Mouse (Mus musculus): ENCODE measurements at regions not wholly inside any gene's neighbourhood (a gene's known extent, or its start where the extent isn't known, plus 50 kb on each side); places are given as distances from the start of the nearest gene placed in this dataset.

- peak; percentile 95 for ATAC-seq (replicated peaks in 1 of 2; ENCODE audit: insufficient read depth in 1 of 2, low FRiP score in 2 of 2, low TSS enrichment in 1 of 2, low read depth in 1 of 2, poor library complexity in 2 of 2, severe bottlenecking in 2 of 2)
Observed at GRCm38 (mm10) chr8:74639276-74639675, 233.7 kb upstream of the Isx start.

DNA sequence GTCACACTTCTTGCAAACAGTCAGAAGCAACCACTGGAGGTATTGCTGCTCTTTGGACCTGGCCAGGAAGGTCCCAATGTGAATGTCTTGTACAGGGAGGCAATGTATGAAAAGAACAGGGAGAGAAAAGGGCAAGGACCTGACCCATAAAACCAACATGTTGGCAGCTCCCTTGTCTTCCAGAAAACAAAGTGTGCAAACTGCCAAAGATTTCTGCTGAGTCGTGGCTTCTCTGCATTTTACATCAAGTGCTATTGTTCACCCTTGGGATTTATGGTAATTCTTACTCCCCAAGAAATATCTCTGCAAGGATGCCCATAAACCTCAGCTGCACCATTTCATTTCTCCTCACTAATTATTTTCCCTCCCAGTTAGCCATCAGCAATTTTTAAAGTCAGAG is 232.3 kb upstream of the Isx start:
- ATAC-seq (replicated peaks in 1 of 2; ENCODE audit: insufficient read depth in 1 of 2, low FRiP score in 2 of 2, low TSS enrichment in 1 of 2, low read depth in 1 of 2, poor library complexity in 2 of 2, severe bottlenecking in 2 of 2) = no peak

DNA sequence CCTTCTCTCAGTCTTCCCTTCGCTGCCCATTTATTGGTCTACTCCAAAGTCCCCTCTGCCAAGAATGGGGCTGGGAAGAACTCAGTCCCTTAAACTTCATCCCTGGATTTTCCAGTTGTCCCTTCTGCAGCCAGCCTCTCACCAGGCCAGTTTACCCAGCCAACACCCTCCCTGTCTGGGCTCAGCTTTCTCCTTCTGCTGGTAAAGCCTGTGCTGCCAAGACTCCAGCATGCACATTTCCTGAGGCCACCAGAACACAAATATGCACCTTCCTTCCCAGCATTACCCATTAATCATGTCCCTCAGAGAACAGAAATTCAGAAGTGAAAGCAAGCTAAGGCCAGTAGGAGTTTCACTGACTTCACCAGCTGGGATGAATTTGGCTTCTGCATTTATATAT is 213.0 kb upstream of the Isx start:
- ATAC-seq (replicated peaks in 1 of 2; ENCODE audit: insufficient read depth in 1 of 2, low FRiP score in 2 of 2, low TSS enrichment in 1 of 2, low read depth in 1 of 2, poor library complexity in 2 of 2, severe bottlenecking in 2 of 2) = peak; percentile 66 to 85

DNA sequence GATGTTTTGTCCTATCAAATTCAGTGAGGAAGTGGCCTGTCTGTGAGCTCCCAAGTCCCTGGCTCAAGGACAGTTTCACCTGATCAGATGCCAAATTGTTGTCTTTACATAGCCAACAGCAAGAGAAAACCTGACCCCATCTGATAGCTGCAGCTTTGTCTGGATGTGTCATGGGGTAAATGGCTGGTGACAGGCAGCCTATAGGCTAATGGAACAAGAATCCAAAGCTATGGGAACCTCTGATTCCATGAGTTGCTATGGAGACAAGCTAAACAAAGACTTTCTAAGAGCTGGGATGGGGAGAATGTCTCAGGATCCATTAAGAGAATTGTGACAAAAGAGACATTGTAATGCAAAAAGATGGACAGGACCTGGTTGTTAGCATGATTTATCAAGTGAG is 184.6 kb upstream of the Isx start:
- ATAC-seq (replicated peaks in 1 of 2; ENCODE audit: insufficient read depth in 1 of 2, low FRiP score in 2 of 2, low TSS enrichment in 1 of 2, low read depth in 1 of 2, poor library complexity in 2 of 2, severe bottlenecking in 2 of 2) = no peak

GRCm38 (mm10) chr8:74696001-74696400 is 177.0 kb upstream of the Isx start:
- ATAC-seq (replicated peaks in 1 of 2; ENCODE audit: insufficient read depth in 1 of 2, low FRiP score in 2 of 2, low TSS enrichment in 1 of 2, low read depth in 1 of 2, poor library complexity in 2 of 2, severe bottlenecking in 2 of 2) = no peak

DNA sequence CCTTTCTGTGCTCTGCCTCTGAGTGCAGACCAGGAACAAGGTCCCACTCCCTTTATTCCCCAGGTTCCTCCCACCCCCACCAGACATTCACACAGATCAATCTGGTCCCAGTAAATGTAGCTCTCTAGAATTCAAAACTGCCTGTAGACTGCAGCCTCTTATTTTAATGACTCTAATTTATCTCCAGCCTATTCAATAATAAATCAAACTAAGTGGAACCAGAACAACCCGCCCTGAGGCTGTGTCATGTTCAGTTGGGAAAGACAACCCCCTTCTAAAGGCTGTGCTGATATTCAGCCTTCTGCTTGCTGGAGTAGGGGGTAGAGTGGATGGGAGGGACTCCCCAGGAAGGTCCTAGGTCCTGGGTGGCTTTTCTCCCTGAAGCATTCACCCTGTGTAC is 175.7 kb upstream of the Isx start:
- no peak for ATAC-seq (replicated peaks in 1 of 2; ENCODE audit: insufficient read depth in 1 of 2, low FRiP score in 2 of 2, low TSS enrichment in 1 of 2, low read depth in 1 of 2, poor library complexity in 2 of 2, severe bottlenecking in 2 of 2)

DNA sequence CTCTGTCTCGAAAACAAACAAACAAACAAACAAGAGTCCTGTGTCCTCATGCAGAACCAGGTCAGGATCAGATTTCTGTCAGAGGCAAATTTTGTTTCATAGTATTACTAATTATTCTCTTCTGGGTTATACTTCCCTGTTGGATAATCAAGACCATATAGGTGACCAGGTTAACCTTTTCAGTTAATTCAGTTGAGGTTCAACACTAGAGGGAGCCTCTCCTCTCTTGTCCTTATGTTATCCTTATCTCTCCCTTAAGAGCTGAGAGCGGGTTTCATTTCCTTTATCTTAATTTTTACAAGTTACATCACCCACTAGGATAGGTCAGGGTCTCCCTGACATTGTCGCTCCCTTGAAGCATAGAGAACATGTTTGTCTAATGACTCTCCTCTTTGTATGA is 160.4 kb upstream of the Isx start:
- no peak for ATAC-seq (replicated peaks in 1 of 2; ENCODE audit: insufficient read depth in 1 of 2, low FRiP score in 2 of 2, low TSS enrichment in 1 of 2, low read depth in 1 of 2, poor library complexity in 2 of 2, severe bottlenecking in 2 of 2)

DNA sequence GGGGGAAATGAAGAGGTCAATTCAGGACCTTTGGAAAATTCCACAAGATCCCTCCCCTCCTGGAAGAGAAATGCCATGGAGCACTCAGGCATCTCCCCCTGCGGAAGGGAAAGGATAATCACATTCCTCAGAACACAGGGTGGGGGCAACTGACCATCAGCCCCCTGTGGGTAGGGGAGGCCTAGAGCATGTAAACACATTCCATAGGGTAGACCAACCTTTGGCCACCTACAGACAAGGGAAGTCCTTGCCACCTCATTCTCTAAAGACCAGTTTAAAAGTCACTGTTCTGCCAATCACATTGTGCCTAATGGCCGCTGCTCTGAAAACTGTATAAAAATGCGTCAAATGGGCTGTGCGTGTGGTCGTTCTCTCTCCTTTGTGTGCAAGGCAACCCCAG is 156.9 kb upstream of the Isx start:
- ATAC-seq (replicated peaks in 1 of 2; ENCODE audit: insufficient read depth in 1 of 2, low FRiP score in 2 of 2, low TSS enrichment in 1 of 2, low read depth in 1 of 2, poor library complexity in 2 of 2, severe bottlenecking in 2 of 2) = no peak

DNA sequence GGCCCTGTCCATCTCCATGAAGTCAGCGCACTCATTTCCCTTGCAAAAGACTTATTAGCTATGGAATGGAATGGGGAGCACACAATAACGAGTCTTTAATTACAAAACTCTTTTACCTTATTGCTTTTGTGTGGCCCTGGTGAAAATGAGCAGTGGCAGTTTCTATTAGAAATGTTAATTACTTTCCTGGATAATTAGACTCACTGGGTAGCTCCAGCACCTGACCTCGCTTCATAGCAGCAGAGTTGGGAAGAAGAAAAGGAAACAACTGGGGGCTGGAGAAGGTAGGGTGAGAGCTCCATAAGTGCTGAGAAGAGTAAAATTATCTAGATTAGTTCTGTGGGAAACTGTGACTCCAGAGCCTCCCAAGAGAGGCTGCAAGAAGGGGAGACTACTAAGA is 108.2 kb upstream of the Isx start:
- no peak for ATAC-seq (replicated peaks in 1 of 2; ENCODE audit: insufficient read depth in 1 of 2, low FRiP score in 2 of 2, low TSS enrichment in 1 of 2, low read depth in 1 of 2, poor library complexity in 2 of 2, severe bottlenecking in 2 of 2)

GRCm38 (mm10) chr8:74775549-74775948 is 97.4 kb upstream of the Isx start:
- ATAC-seq (replicated peaks in 1 of 2; ENCODE audit: insufficient read depth in 1 of 2, low FRiP score in 2 of 2, low TSS enrichment in 1 of 2, low read depth in 1 of 2, poor library complexity in 2 of 2, severe bottlenecking in 2 of 2) = no peak

GRCm38 (mm10) chr8:74781087-74781486 is 91.9 kb upstream of the Isx start:
- no peak for ATAC-seq (replicated peaks in 1 of 2; ENCODE audit: insufficient read depth in 1 of 2, low FRiP score in 2 of 2, low TSS enrichment in 1 of 2, low read depth in 1 of 2, poor library complexity in 2 of 2, severe bottlenecking in 2 of 2)

GRCm38 (mm10) chr8:74808685-74809084 is 64.3 kb upstream of the Isx start:
- ATAC-seq (replicated peaks in 1 of 2; ENCODE audit: insufficient read depth in 1 of 2, low FRiP score in 2 of 2, low TSS enrichment in 1 of 2, low read depth in 1 of 2, poor library complexity in 2 of 2, severe bottlenecking in 2 of 2) = no peak

GRCm38 (mm10) chr8:74810054-74810453 is 62.9 kb upstream of the Isx start:
- no peak for ATAC-seq (replicated peaks in 1 of 2; ENCODE audit: insufficient read depth in 1 of 2, low FRiP score in 2 of 2, low TSS enrichment in 1 of 2, low read depth in 1 of 2, poor library complexity in 2 of 2, severe bottlenecking in 2 of 2)

DNA sequence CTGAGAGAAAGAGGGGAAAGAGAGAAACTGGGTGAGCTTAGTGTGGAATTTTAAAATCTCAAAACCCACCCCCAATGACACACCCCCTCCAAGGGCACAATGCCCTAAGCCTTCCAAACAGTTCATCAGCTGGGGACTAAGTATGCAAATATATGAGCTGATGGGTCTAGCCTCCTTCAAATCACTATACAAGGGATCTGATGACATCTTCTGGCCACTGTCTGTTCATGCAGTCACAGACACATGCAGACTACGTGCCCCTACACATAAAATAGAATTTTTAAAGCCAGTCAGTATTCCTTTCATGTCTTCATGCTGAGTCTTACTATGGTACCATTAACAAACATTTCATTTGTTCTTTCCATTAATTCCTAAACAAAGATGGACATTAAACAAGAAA is 54.5 kb upstream of the Isx start:
- ATAC-seq (replicated peaks in 1 of 2; ENCODE audit: insufficient read depth in 1 of 2, low FRiP score in 2 of 2, low TSS enrichment in 1 of 2, low read depth in 1 of 2, poor library complexity in 2 of 2, severe bottlenecking in 2 of 2) = no peak

GRCm38 (mm10) chr8:74820716-74821115 is 52.3 kb upstream of the Isx start:
- ATAC-seq (replicated peaks in 1 of 2; ENCODE audit: insufficient read depth in 1 of 2, low FRiP score in 2 of 2, low TSS enrichment in 1 of 2, low read depth in 1 of 2, poor library complexity in 2 of 2, severe bottlenecking in 2 of 2) = no peak

- ATAC-seq (replicated peaks in 1 of 2; ENCODE audit: insufficient read depth in 1 of 2, low FRiP score in 2 of 2, low TSS enrichment in 1 of 2, low read depth in 1 of 2, poor library complexity in 2 of 2, severe bottlenecking in 2 of 2) = no peak
Observed at GRCm38 (mm10) chr8:74822288-74822687, 50.7 kb upstream of the Isx start.
